In the genomic region with DNA sequence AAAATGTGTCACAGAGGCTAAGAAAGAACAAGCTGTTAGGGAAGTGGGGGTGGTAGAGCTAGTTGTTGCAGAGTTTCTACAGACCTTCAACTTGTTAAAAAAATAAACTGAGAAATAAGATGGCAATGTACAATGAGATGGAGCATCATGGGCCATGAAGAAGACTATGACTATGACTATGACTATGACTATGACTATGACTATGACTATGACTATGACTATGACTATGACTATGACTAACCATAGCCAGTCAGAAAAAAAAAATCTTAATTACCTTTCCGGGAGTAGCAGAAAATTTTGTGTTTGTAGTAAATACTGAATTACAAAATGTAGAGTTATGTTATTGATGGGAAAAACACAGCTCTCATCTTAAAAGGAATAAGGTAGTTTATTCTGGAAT, we compare ENCODE assay signal across 18 mouse cellular contexts.
DNase-seq lines count a peak whose midpoint lies in the region; ATAC-seq lines count a peak whose summit lies in the region.
"Had no signal": no experiment of that assay in that cellular context is flagged by ENCODE, and none has a peak within 500 bp of the region (broad histone marks: within the 10 kb centered on the region; RNA-seq: fewer than 3 reads in every experiment).

No protein-coding gene starts in this region.

- peak; percentile 70 for ATAC-seq in CD4-positive, CD25-positive, alpha-beta regulatory T cell, adult 4 months
- peak; percentile 52 for ATAC-seq in activated CD4-positive, CD25-positive, alpha-beta regulatory T cell, adult 4 months
- ATAC-seq in inflammation-experienced regulatory T-cells, adult 6 months: peak; percentile 50
- ATAC-seq: forebrain, embryonic 14.5 days; forebrain, embryonic 16.5 days; Patski had no signal

- DNase-seq in CD4-positive helper T cell, adult 2 months (ENCODE audit: low read depth, low spot score): peak; percentile 21
- no peak for DNase-seq in layer of hippocampus, postnatal 25 days (ENCODE audit: extremely low spot score in 1 of 2, low spot score in 1 of 2)
- no peak for DNase-seq in adrenal gland, postnatal 25 days
- DNase-seq in thymus, adult 18-20 months: no peak
- DNase-seq: adrenal gland, adult 2 months; adrenal gland, postnatal 10 days; adrenal gland, postnatal 36 days; cerebellum, adult 11-12 months; cerebellum, adult 2 months; cerebellum, adult 9-10 months; cerebellum, postnatal 10 days; cerebellum, postnatal 25 days had no signal
